Mouse (Mus musculus) c-Kit-negative CD71-positive TER-119-positive erythroid progenitor cells, embryonic 14.5 days (primary cell): ENCODE measurements around the gene Nrros.

ENCODE experiments used
- DNase-seq: peaks from one replicate; pipeline ENCODE4 v3.0.0-alpha.2; 2013; ENCODE audit warnings: low read depth, low spot score

Nrros gene

DNA sequence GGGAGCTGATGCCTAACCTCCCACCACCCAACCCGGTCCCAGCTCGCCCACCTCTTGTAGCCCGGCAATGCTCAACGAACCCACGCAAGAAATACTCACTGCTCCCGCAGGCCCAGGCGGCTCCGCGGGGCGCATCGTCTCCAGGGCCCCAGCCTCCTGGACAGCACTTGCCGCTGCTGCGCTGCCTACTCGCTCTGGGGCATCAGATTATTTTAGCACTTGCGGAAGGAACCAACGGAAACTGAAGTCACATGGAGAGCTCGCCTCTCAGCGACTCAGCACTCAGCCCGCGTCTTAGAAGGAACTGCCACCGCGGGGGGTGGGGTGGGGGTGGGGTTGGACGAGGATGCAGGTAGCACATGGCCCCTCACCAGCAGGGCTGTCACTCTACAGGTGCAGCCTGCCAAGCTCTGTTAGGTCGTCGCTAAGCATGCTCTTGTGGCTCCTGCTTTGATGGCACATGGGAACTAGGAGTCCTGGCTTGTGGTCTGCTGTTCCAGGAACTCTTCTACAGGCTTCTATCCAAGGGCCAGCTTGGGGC, at the start of gene Nrros:
Gene Nrros, minus strand, starts transcription at position 314 of the 541 bp plus-strand sequence.
- no peak for DNase-seq

DNA sequence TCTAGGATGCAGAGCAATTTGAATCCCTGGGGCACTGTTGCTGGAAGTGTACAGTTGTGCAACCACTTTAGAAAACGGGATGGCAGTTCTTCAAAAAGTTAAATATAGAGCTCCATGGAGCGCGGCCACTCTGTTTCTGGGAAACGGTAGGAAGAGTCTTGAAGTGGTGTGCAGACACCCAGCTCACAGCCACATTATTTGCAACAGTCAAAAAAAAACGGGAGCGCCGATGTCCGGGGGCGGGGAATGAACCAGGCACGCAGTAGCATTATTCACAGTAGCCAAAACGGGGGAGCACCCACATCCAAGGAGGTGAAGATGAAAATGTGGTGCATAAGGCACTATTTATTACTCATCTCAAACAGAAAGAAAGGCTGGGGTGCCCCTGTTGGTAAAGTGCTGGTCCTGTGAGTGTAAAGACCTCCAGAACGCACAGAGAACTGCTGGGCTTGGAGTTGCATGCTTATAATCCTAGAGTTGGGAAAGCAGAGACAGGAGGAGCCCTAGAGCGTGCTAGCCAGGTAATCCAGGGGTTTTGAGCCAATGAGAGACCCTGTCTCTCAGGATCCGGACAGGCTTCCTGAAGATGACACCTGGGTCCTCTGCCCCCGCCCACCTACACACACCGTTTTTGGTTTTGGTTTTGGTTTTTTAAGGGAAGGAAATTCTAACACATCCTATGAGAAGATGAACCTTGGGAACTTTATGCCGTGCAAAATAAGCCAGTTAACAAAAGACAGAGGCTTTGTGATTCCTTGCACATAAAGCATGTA, 49.6 kb upstream of the Nrros start:
- DNase-seq = no peak

DNA sequence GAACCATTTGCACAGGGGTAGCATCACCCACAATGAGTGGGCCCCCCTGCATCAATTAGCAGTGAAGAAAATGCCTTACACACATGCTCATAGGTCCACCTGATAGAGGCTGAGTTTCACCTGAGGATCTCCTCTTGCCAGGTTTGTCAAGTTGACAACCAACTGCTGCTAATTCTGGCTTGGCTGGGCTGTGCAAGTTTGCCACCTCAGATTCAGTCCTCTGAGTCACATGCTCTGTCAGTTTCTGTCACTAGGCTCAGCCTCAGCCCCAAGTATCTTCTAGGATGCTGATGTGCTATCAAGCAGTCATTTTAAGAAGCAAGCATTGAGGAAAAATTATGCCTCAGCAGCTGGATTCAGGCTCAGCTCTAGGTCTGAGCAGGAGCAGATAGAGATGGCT, 48.8 kb upstream of the Nrros start:
- no peak for DNase-seq

DNA sequence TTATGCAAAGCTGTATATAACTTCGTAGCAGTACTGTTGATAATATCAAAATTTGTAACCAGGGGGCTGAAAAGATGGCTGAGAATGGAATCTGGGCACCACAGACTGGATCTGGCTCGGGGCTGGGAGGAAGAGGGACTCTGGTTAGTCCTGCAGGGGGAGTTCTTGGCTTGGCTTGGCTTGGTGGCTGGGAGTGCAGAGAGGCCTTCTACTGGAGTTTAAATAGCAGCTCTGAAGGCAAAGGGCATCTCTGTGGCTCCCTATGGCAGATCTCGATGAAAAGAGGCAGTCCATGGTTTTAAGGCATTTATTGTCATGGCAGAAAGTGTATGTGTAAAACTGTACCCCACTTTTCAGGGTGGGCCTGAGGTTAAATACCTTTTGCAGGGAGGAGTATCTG, 39.5 kb upstream of the Nrros start:
- no peak for DNase-seq

DNA sequence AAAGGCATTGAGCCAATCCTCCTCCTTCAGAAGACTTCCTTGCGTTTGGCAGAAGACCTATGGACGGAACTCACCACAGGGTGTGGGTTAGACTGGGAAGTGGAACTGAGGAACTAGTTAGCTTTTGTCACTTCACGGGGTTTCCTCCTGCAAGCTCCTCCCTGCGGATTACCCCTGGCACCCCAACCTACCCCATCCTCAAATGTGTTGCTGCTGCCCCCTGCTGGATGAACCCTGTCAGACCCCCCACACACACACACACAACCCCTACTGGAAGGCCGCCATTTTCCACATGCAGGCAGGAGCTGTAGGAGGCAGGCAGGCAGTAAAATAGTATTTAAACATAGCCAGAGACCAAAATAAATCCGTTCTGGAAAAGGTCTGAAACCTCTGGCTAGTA, 37.3 kb upstream of the Nrros start:
- DNase-seq = peak; percentile 3

DNA sequence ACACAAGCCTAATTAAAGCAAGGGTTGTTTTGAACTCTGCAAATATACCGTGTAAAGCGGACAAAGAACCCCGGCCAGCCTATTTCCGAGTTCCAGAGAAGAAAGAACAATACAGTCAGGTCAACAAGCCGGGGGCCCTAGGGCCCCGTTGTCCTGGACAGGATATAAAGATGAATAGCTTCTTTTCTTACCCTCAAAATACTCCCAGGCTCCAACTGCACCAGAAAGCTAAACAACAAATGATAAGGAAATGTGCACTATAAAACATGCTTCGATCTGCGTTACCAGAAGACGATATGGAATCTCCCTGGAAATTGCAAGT, 35.6 kb upstream of the Nrros start:
- no peak for DNase-seq

DNA sequence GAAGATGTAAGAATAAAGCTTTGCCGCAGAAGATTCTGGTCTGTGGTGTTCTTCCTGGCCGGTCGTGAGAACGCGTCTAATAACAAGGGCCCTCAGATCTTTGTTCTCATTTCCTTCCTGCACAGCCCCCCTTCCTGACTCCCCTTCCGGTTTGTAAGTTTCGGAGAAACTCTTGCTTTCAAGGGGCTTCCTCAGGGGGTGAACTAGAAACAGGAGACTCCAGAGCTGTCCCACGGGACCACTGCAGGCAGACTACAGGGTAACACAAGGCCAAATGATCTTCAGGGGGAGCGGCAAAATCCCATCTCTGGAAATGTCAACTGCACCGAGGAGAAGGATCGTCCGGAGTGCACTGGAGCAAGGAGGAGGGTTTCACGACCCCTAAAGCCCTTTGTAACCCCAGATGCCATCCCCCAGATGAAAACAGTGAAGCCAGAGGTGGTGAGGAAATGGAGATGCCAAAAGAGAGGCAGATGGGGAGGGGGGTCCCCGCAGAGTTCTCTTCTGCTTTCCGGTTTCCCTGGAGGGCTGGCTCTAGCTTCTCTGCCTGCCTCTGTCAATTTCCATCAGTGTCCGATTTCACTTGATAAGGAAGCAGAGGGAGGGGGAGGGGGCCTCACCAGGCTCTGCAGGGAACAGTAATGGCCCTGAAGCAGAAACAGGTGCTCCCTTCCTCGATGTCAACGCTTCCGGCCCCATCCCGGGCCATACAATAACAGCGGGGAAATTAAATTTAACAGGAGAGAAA, 35.0 kb upstream of the Nrros start:
- DNase-seq = no peak

DNA sequence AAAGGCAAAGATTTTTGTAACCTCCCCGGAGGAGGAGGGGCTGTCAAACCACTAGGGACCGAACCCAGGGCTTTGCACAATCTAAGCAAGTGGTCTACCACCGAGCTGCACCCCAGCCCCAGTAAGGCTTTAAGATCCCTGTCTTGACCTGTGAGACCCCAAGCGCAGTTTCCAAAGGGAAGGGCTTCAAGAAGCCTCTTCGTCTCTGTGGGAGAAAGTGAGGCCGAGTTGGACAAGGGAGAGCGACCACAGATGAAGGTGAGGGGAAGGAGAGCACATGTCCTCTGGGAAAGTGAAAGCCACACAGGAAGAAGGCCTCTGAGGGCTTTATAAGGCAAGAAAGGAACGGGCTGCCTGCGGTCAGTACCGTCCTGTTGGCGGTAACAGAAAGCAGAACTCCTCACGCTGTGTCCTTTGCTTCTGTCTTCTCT, 24.6 kb upstream of the Nrros start:
- DNase-seq = no peak

DNA sequence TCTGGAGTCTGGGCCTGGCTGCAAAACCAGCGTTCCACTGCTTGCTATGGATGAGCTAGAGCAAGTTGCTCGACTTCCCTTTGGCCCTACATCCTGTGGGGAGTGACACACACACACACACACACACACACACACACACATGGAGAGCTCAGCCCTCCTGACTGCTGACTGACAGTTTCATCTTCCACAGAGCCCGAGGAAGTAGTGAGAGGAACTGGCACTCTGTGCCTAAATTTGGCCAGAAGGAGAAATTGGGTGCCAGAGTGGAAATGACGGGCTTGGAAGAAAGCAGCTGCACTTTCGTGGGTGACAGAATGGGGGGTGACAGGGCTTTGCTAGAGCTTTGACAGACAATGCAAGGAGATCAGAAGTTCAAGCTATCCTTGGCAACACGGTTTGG, 23.7 kb upstream of the Nrros start:
- no peak for DNase-seq

DNA sequence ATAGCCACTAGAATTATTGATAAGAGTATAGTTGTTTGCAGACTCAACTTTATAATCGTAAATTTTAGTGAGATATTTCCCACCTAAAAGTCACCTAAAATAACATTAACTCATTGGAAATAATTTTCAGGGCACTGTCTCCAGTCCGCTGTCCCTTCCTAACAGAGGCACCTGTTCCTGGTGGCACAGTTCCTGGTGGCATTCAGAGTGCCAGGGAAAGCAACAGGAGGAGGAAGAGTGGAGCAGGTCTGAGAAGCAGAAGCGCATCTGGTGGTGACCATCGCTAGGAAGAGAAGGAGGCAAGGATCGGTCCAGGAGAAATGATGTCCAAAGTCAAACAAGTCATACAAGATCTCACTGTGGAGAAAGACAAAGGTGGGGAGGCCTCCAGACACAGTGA, 20.7 kb upstream of the Nrros start:
- DNase-seq = no peak

DNA sequence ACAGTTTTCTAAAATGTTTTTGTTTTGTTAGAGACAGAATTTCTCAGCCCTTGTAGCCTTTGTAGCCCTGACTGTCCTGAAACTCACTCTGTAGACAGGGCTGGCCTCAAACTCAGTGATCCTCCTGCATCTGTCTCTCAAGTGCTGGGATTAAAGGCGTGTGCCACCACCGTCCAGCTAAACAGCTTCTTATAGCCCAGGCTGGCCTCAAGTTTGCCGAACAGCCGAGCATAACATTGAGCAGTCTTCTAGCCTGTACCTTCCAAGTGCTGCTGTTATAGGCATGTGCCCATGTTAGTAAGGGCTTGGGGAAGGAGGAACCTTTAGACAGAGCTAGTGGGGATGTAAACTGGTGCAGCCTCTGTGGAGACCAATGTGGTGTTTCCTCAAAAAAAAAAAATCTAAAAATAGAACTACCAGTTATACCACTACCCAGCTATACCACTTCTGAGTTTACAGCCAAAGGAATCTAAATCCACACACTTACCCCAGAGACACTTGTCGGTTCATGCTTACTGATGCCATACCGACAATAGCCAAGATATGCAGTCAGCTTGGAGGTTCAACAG, 14.0 kb upstream of the Nrros start, which contains the start of gene Bex6:
Gene Bex6, plus strand, starts transcription at position 491 of the 569 bp plus-strand sequence.
- DNase-seq = no peak

DNA sequence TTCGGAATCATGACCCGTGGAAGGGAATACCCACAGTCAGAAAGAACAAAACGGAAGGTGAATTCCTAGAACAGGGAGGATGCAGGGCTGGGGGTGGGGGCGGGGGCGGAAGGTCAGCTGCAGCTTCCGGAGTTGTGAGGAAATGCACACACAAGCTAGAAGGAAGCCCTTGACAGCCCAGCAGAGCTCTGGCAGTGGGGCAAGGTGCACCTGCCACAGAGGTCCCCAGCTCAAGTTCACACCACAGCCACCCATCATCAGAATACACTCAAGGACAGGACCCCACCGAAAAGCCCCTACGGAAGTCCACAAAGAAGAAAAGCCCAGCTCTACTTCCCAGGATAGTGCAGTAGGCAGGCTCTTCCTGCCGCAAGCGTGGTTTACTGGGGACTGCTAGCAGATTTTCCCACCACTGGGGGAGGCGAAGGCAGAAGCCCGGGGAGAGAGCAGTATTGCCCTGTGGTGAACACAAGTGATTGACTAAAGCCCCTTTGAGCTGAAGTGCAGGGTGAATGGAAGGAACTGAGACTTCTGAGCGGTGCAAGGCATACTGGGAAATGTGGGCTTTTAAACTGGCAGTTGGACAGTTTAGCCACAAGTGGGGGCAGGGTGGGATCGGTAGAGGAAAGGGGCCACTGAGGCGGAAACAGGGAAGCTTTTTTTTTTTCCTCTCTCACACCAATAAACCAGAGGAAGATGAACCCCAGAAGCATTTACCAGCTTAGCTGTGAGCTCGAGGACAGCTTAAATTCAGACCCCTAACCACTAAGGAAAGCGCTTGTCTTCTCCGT, 11.7 kb upstream of the Nrros start:
- DNase-seq = no peak

DNA sequence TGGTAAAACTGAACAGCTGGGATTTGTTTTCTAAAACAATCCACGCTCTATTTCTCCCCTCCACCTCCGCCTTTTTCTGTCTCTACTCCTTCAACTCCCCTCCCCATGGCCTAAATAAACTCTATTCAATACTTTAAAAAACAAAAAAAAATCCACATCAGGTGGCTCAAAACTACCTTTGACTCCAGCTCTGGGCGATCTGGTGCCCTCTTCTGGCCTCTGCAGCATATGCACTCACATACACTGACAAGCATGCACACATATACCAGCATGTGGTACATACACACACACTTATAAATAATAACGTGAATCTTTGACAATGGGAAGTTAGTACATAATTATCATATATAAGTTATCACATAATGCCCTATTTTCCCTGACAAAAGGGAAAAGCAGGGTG, 9.6 kb upstream of the Nrros start:
- no peak for DNase-seq

DNA sequence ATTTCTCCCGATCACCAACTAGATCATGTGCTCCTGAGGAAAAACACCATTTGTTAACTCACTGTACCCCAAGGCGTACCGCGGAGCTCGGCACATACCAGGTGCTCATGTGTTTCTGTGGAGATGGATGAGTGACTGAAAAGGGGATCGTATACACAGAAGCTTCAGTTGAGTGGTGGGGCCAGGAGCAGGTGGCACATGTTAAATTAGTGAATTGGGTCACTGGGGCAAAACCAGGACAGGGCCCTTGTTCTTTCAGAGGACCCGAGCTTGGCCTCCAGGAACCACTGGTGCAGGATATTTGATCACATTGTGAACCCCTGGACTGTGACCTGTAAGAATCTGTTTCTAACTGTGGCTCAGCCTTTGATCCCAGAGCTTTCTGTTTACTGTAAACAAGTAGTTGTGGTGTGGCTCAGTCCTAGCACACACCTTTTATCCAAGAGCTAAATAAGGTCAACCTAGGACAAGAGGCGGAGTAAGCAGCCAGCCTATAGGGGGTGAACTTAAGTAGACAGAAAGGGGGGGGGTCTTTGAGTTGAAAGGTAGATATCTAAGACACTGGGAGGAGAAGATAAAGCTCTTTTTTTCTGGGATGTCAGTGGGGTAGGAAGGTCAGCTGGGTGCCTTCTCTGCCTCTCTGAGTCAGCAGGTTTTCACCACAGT, 9.1 kb upstream of the Nrros start:
- DNase-seq = no peak

DNA sequence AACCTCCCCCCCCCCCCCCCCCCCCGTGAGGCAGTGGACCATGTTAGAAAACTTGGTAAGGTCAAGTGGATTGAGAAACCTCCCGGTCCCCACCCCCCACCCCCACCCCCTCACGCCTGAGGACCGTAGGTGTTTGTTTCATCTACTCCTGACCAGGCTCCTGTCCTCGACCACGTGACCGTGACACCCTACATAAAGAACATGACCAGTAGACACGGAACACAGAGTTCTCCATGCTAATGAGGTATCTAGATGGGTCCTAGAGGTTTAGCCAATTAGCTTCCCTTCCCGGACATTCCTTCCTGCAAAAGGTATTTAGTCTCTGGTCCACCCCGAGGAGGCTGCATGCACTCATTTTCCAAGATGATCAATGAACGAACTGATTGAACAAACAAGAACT, 8.0 kb upstream of the Nrros start:
- no peak for DNase-seq

DNA sequence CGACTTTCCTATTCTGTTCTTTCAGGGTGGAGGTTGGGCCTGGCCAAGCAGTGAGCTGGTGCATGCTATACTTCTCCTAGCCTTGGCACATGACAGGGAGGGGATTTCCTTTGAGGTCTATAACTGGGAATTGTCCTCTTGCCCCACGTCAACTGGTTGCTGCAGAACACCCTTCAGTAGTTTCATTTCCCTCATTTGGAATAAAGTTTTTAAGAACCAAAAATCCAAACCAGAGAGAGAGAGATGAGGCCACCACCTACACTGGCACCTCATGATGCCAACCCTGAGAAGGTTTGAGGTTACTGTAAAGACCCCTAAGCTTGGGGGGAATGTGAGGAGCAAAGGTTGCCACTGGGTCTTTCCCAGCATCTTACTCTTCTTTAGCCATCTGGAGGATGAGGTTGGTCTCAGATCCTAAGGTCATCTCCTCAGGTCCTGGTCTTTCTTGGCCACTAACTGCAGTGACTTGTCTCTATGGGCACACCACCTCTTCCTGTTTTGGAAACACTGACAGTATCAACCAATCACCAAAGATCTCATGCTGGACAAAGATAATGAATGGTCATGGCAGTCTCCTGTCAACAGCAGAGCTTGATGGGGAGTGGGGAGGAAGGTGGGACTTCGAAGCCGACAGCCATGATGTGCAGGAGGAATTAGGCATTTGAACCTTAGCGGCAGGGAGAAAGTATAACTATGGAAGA, 5.8 kb upstream of the Nrros start:
- no peak for DNase-seq

DNA sequence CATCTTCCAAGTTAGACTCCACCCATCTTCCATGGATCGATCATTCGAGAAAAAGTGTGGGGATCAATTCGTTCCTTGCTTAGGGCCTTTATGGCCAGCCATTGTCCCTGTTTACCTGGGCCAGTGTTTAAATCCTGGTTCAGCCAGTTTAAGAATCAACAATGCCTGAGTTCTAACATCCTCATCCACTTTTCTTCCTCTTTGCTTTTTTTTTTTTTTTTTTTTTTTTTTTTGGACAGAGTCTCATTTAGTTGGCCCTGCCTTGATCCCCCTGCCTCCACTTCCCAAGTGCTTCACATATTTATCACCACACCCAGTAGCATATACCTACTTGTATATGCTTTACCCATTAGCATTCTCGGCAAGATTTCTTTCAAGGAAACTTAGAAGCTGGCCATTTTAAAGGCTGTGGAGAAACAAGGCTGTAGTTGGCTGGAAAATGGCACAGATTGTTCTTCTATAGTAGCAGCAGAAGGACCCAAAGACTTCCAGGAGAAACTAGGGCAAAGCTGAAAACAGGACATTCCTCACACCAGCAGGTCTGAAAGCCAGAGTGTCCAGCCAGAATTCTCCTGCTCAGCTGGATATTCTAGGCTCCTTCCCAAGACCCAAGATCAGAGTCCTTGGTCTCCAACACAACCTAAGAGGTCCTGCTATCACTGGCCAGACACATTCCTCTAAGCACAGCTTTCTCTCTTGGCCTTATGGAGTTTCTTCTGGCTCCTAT, 2.6 kb upstream of the Nrros start:
- no peak for DNase-seq

DNA sequence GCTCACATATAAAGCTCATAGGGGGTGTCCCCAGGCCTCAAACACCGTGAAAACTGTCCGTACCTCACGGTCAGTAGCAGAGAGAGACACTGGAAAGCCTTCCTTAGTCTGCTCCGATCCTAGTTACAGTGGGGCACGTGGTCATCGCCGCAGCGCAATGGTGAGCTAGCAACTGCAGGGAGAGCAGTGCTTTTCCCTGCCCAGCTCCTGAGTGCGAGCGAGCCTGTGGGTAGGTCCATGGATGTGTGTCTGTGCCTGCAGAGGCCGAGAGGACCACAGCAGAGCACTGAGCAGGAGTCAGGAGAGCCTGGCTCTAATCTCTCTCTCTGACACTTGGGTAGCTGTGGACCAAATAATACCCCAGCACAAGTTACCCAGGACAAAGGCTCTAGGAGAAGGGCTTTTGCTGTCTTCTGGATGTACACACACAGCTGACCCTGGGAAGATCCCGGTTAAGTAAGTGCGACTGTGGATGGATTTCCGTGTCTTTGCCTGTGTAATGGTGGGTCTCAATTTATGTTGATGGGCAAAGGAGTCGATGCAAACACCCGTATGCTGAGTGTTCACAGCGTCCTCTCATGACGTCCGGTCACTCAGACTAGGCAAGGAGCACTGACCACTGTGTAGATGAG, 882 bp downstream of the Nrros start:
- DNase-seq = no peak

DNA sequence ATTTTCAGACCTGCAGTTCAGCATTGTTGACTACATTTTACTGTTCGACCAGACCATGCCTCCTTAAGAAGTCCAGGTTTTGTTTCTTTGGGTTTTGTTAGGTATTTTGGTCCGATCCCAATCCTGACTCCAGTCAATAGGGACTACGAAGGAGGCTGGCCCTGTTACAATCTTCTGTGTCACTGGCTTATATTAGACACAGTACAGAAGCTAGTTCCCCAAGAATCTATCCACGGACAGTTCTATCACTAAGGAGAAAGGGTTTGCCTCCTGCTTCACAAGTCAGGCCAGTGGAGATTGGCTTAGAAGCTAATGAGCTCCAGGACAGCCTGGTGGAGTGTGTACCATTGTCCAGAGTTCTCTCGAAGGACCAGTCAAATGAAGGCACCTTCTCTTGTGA, 1.5 kb downstream of the Nrros start:
- no peak for DNase-seq

DNA sequence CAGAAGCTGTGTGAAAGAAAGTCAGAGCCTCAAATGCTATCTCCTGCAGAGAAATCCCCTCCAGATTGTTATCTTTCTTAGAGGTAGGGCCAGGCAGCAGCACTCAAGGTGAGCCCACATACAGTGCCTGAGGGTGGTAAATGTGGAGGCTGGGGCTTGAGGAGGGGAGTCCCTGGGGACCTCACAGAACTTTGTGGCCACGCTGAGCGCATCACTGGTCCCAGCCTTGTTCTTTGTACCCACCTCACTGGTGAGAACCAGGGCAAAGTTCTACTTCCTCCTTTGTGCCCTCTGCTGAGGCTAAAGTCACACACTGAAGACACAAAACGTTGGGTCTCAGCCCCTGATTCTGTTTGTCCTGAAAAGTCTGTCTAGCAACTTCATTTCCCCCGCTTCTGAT, 2.0 kb downstream of the Nrros start:
- DNase-seq = no peak
